33 mouse cellular contexts compared by ENCODE assay signal in genomic region chr9:21854894-21855293, GRCm38 (mm10). TPM values are rescaled to one million over a fixed set of nuclear protein-coding genes. Genes with fewer than 3 reads are reported as not detected.
DNase-seq lines count a peak whose midpoint lies in the region; ATAC-seq and TF ChIP-seq lines count a peak whose summit lies in the region.
"Had no signal": no experiment of that assay in that cellular context is flagged by ENCODE, and none has a peak within 500 bp of the region (broad histone marks: within the 10 kb centered on the region; RNA-seq: fewer than 3 reads in every experiment).

No protein-coding gene starts in this region.

- no peak overlapping the region for H3K4me3 ChIP-seq in heart, embryonic 10.5 days
- H3K4me3 ChIP-seq in small intestine, adult 2 months (ENCODE audit: low read depth, low read length) = peak overlapping the region; percentile 35
- H3K4me3 ChIP-seq in forebrain, embryonic 14.5 days (ENCODE audit: low read depth, low read length) = no peak overlapping the region
- H3K4me3 ChIP-seq: forebrain, embryonic 15.5 days; heart, embryonic 15.5 days; hindbrain, embryonic 13.5 days; kidney, embryonic 15.5 days; midbrain, embryonic 13.5 days; neural tube, embryonic 13.5 days had no signal

- H3K4me2 ChIP-seq in forebrain, embryonic 14.5 days (ENCODE audit: low read length) = no peak overlapping the region
- H3K4me2 ChIP-seq: forebrain, embryonic 15.5 days; heart, embryonic 15.5 days; hindbrain, embryonic 13.5 days; kidney, embryonic 15.5 days; midbrain, embryonic 13.5 days; neural tube, embryonic 13.5 days had no signal

- ATAC-seq in forebrain, embryonic 14.5 days = no peak
- ATAC-seq: forebrain, embryonic 15.5 days; midbrain, embryonic 13.5 days; Patski had no signal

- TF ChIP-seq CTCF in small intestine, adult 2 months (IDR thresholded peaks at IDR 0.05; ENCODE audit: extremely low read depth, insufficient read length, insufficient replicate concordance, low read depth, low read length) = no peak

- H3K27ac ChIP-seq in heart, embryonic 10.5 days = 0 out of 2 replicates have a peak overlapping the region, but pooled peaks have one; percentile 1
- H3K27ac ChIP-seq in small intestine, adult 2 months (ENCODE audit: insufficient read depth, low read depth, low read length) = peak overlapping the region; percentile 93
- no peak overlapping the region for H3K27ac ChIP-seq in forebrain, embryonic 14.5 days (ENCODE audit: low read depth, low read length)
- H3K27ac ChIP-seq: forebrain, embryonic 15.5 days; heart, embryonic 15.5 days; hindbrain, embryonic 13.5 days; kidney, embryonic 15.5 days; liver, embryonic 14.5 days; macrophage; midbrain, embryonic 13.5 days; neural tube, embryonic 13.5 days had no signal

- H3K9me3 ChIP-seq in heart, embryonic 10.5 days = no peaks in the 10 kb centered on the region
- no peaks in the 10 kb centered on the region for H3K9me3 ChIP-seq in forebrain, embryonic 14.5 days (replicated peaks; ENCODE audit: control insufficient read depth, low read length)
- H3K9me3 ChIP-seq: forebrain, embryonic 15.5 days; heart, embryonic 15.5 days; hindbrain, embryonic 13.5 days; kidney, embryonic 15.5 days; midbrain, embryonic 13.5 days; neural tube, embryonic 13.5 days had no signal

- WGBS in heart, embryonic 10.5 days = 80% methylated on average over 6 of the region's 6 CpGs
- 24% methylated on average over 6 of the region's 6 CpGs for WGBS in small intestine, adult 2 months
- 84% methylated on average over 6 of the region's 6 CpGs for WGBS in forebrain, embryonic 14.5 days

- intact Hi-C loops in heart, postnatal 25 days (cut with DNase I) = no loop called here

- H3K4me1 ChIP-seq in heart, embryonic 10.5 days = peaks cover 21% of the 10 kb centered on the region
- H3K4me1 ChIP-seq in small intestine, adult 2 months (ENCODE audit: control insufficient read depth, insufficient read depth, insufficient read length, low read length) = peaks cover 22% of the 10 kb centered on the region
- no peaks in the 10 kb centered on the region for H3K4me1 ChIP-seq in forebrain, embryonic 14.5 days (ENCODE audit: control insufficient read depth, insufficient read depth, low read length)

- DNase-seq in adrenal gland, adult 2 months = peak; percentile 77
- DNase-seq in adrenal gland, postnatal 10 days = no peak
- no peak for DNase-seq in heart, embryonic 10.5 days (ENCODE audit: low spot score)
- no peak for DNase-seq in heart, postnatal 25 days (ENCODE audit: low spot score)
- DNase-seq in adrenal gland, postnatal 36 days = peak; percentile 70 to 75
- no peak for DNase-seq in liver
- DNase-seq in forebrain, embryonic 14.5 days (ENCODE audit: low spot score) = no peak
- DNase-seq: cerebellum, adult 2 months; cerebellum, postnatal 36 days; heart, postnatal 36 days; kidney, adult 18-20 months; kidney, postnatal 36 days; left cerebral cortex, postnatal 4 days; lung, adult 2 months; lung, postnatal 10 days; thymus, postnatal 14 days had no signal

- no peaks in the 10 kb centered on the region for H3K36me3 ChIP-seq in heart, embryonic 10.5 days
- no peaks in the 10 kb centered on the region for H3K36me3 ChIP-seq in small intestine, adult 2 months (ENCODE audit: control insufficient read depth, insufficient read depth, low read length)
- no peaks in the 10 kb centered on the region for H3K36me3 ChIP-seq in forebrain, embryonic 14.5 days (ENCODE audit: control insufficient read depth, insufficient read depth, low read length)
- H3K36me3 ChIP-seq: forebrain, embryonic 15.5 days; heart, embryonic 15.5 days; hindbrain, embryonic 13.5 days; kidney, embryonic 15.5 days; midbrain, embryonic 13.5 days; neural tube, embryonic 13.5 days had no signal

- no peak overlapping the region for H3K9ac ChIP-seq in forebrain, embryonic 14.5 days (ENCODE audit: low read length)
- H3K9ac ChIP-seq: forebrain, embryonic 15.5 days; heart, embryonic 15.5 days; hindbrain, embryonic 13.5 days; kidney, embryonic 15.5 days; liver, embryonic 14.5 days; midbrain, embryonic 13.5 days; neural tube, embryonic 13.5 days had no signal

- H3K27me3 ChIP-seq in heart, embryonic 10.5 days (ENCODE audit: insufficient read depth, poor library complexity, severe bottlenecking) = no peaks in the 10 kb centered on the region
- H3K27me3 ChIP-seq in small intestine, adult 2 months (ENCODE audit: control insufficient read depth, insufficient read depth, low read length) = no peaks in the 10 kb centered on the region
- no peaks in the 10 kb centered on the region for H3K27me3 ChIP-seq in forebrain, embryonic 14.5 days (replicated peaks; ENCODE audit: control insufficient read depth, insufficient read depth, low read length)
- H3K27me3 ChIP-seq: forebrain, embryonic 15.5 days; heart, embryonic 15.5 days; kidney, embryonic 15.5 days; neural tube, embryonic 13.5 days; Patski had no signal

- TF ChIP-seq POLR2A in small intestine, adult 2 months (IDR thresholded peaks at IDR 0.05; ENCODE audit: low read depth, low read length) = no peak

RNA-seq across cellular contexts. Expression of gene Dock6, which starts 2.5 kb away (rescaled TPM):
- total RNA-seq in adrenal gland, adult 2 months (2021) = 10 to 100 TPM; 32.9 to 37.0 TPM
- polyA plus RNA-seq in adrenal gland, adult 2 months (2012; rRNA removed) = 76.6 and 91.2 TPM in 2 replicates
- 10 to 100 TPM; 40.1 to 56.3 TPM for total RNA-seq in adrenal gland, postnatal 10 days (2021)
- polyA plus RNA-seq in heart, embryonic 10.5 days (2016; fragmentation: Nextera tagmentation; extraction: Ambion mirVana) = 47.9 and 56.9 TPM in 2 replicates
- 10 to 100 TPM; 34.9 to 36.9 TPM for total RNA-seq in heart, postnatal 25 days (2021)
- total RNA-seq in adrenal gland, postnatal 36 days (2021) = 10 to 100 TPM; 31.2 to 40.7 TPM
- 36.4 and 73.5 TPM in 2 replicates for polyA plus RNA-seq in small intestine, adult 2 months (2012; rRNA removed)
- 6.7 and 10.3 TPM in 2 replicates for polyA plus RNA-seq in forebrain, embryonic 14.5 days (2014; fragmentation: Nextera tagmentation; extraction: Ambion mirVana)

RNA-seq across cellular contexts. Expression of gene Angptl8, which starts 19.6 kb away (rescaled TPM):
- total RNA-seq in adrenal gland, adult 2 months (2021) = 1 to 10 TPM; 8.1 to 8.7 TPM
- 26.5 and 55.8 TPM in 2 replicates for polyA plus RNA-seq in adrenal gland, adult 2 months (2012; rRNA removed)
- total RNA-seq in adrenal gland, postnatal 10 days (2021) = 10 to 100 TPM in 1 of 2 experiments, 1 to 10 TPM in 1; 7.6 to 17.9 TPM
- polyA plus RNA-seq in heart, embryonic 10.5 days (2016; fragmentation: Nextera tagmentation; extraction: Ambion mirVana) = 2.5 and 5.7 TPM in 2 replicates
- total RNA-seq in heart, postnatal 25 days (2021) = not detected
- 1 to 10 TPM; 7.5 to 8.7 TPM for total RNA-seq in adrenal gland, postnatal 36 days (2021)
- polyA plus RNA-seq in small intestine, adult 2 months (2012; rRNA removed) = 10.2 and 12.3 TPM in 2 replicates
- polyA plus RNA-seq in forebrain, embryonic 14.5 days (2014; fragmentation: Nextera tagmentation; extraction: Ambion mirVana) = 0.26 TPM in 1 of 2 replicates, not detected in the other
- total RNA-seq: heart, postnatal 36 days; layer of hippocampus, adult 8-10 months; layer of hippocampus, postnatal 25 days; left cerebral cortex, adult 8-10 months; left cerebral cortex, postnatal 4 days; megakaryocyte-erythroid progenitor cell, adult 5-6 weeks; MEL had no signal
- polyA plus RNA-seq: cerebellum, adult 2 months; embryonic facial prominence, embryonic 11.5 days; frontal cortex, adult 2 months; macrophage had no signal

RNA-seq across cellular contexts. Expression of gene Kank2, which starts 56.4 kb away (rescaled TPM):
- 10 to 100 TPM; 28.4 to 56.2 TPM for total RNA-seq in adrenal gland, adult 2 months (2021)
- polyA plus RNA-seq in adrenal gland, adult 2 months (2012; rRNA removed) = 67.8 and 76.1 TPM in 2 replicates
- 10 to 100 TPM; 33.1 to 37.2 TPM for total RNA-seq in adrenal gland, postnatal 10 days (2021)
- polyA plus RNA-seq in heart, embryonic 10.5 days (2016; fragmentation: Nextera tagmentation; extraction: Ambion mirVana) = 16.4 and 16.9 TPM in 2 replicates
- total RNA-seq in heart, postnatal 25 days (2021) = 10 to 100 TPM; 52.5 to 58.0 TPM
- total RNA-seq in adrenal gland, postnatal 36 days (2021) = 10 to 100 TPM; 31.2 to 38.3 TPM
- polyA plus RNA-seq in small intestine, adult 2 months (2012; rRNA removed) = 23.0 and 24.8 TPM in 2 replicates
- 0.99 and 1.3 TPM in 2 replicates for polyA plus RNA-seq in forebrain, embryonic 14.5 days (2014; fragmentation: Nextera tagmentation; extraction: Ambion mirVana)

Comparison
In these comparisons a context has a peak if more than half of its experiments do, and no peak if none do; other contexts are left out.
1. DNase-seq: peak in adrenal gland, adult 2 months (single experiment) and adrenal gland, postnatal 36 days (2 of 2); none in adrenal gland, postnatal 10 days (single experiment), heart, embryonic 10.5 days (single experiment), heart, postnatal 25 days (single experiment), liver (single experiment) and forebrain, embryonic 14.5 days (single experiment).
2. RNA of gene Angptl8, which starts 19.6 kb away (total RNA-seq): 7.6 to 17.9 TPM in adrenal gland, postnatal 10 days, 8.1 to 8.7 TPM in adrenal gland, adult 2 months and 7.5 to 8.7 TPM in adrenal gland, postnatal 36 days; not detected in heart, postnatal 25 days; every median in the first group is over 4 times any median in the second.